10 mouse cellular contexts compared by ENCODE assay signal in genomic region chr6:32586390-32586789, GRCm38 (mm10). TPM values are rescaled to one million over a fixed set of nuclear protein-coding genes. Genes with fewer than 3 reads are reported as not detected.
DNase-seq lines count a peak whose midpoint lies in the region; ATAC-seq and TF ChIP-seq lines count a peak whose summit lies in the region.
"Had no signal": no experiment of that assay in that cellular context is flagged by ENCODE, and none has a peak within 500 bp of the region (broad histone marks: within the 10 kb centered on the region; RNA-seq: fewer than 3 reads in every experiment).

No protein-coding gene starts in this region.

- peak; percentile 49 for TF ChIP-seq CTCF in forebrain, postnatal 0 days (IDR thresholded peaks at IDR 0.05; ENCODE audit: low read depth)
- peak; percentile 29; the same call in 1 of the 2 replicates for TF ChIP-seq CTCF in hindbrain, postnatal 0 days (IDR thresholded peaks at IDR 0.05; ENCODE audit: low read depth)

- peak overlapping the region; percentile 77 for H3K4me2 ChIP-seq in forebrain, postnatal 0 days (ENCODE audit: low read depth)
- peak overlapping the region; percentile 92 for H3K4me2 ChIP-seq in hindbrain, postnatal 0 days (ENCODE audit: low read depth, low read length)
- H3K4me2 ChIP-seq in midbrain, embryonic 16.5 days (ENCODE audit: low read length): peak overlapping the region; percentile 78

- peaks cover 66% of the 10 kb centered on the region for H3K27me3 ChIP-seq in megakaryocyte, embryonic 14.5 days (replicated peaks)
- H3K27me3 ChIP-seq in forebrain, postnatal 0 days (ENCODE audit: insufficient read depth, low read length): no peaks in the 10 kb centered on the region
- no peaks in the 10 kb centered on the region for H3K27me3 ChIP-seq in hindbrain, postnatal 0 days (ENCODE audit: insufficient read depth, low read length)
- H3K27me3 ChIP-seq in midbrain, embryonic 16.5 days (ENCODE audit: control insufficient read depth, insufficient read depth, low read depth, low read length): peaks cover 5% of the 10 kb centered on the region; the same call in 1 of the 2 replicates

- H3K36me3 ChIP-seq in megakaryocyte, embryonic 14.5 days (replicated peaks; ENCODE audit: low read length): peaks cover 26% of the 10 kb centered on the region
- 0 out of 2 replicates have a peak, but pooled peaks cover 2% of the 10 kb centered on the region for H3K36me3 ChIP-seq in forebrain, postnatal 0 days (ENCODE audit: insufficient read depth)
- no peaks in the 10 kb centered on the region for H3K36me3 ChIP-seq in hindbrain, postnatal 0 days (ENCODE audit: insufficient read depth, low read length)
- H3K36me3 ChIP-seq in midbrain, embryonic 16.5 days (ENCODE audit: control insufficient read depth, insufficient read depth, low read length): no peaks in the 10 kb centered on the region
- H3K36me3 ChIP-seq: G1E had no signal

- H3K9me3 ChIP-seq in megakaryocyte, embryonic 14.5 days: no peaks in the 10 kb centered on the region
- H3K9me3 ChIP-seq in forebrain, postnatal 0 days (ENCODE audit: low read length): no peaks in the 10 kb centered on the region
- no peaks in the 10 kb centered on the region for H3K9me3 ChIP-seq in hindbrain, postnatal 0 days (ENCODE audit: low read length)
- no peaks in the 10 kb centered on the region for H3K9me3 ChIP-seq in midbrain, embryonic 16.5 days (replicated peaks; ENCODE audit: control insufficient read depth, low read length, poor library complexity, severe bottlenecking)
- H3K9me3 ChIP-seq: G1E had no signal

- peak overlapping the region; percentile 91 for H3K9ac ChIP-seq in forebrain, postnatal 0 days
- peak overlapping the region; percentile 87 for H3K9ac ChIP-seq in hindbrain, postnatal 0 days (replicated peaks; ENCODE audit: low read length)
- H3K9ac ChIP-seq in midbrain, embryonic 16.5 days (ENCODE audit: low read depth, low read length): peak overlapping the region; percentile 94

- ATAC-seq in megakaryocyte, adult 5-6 weeks (ENCODE audit: poor library complexity, severe bottlenecking): no peak
- ATAC-seq in forebrain, postnatal 0 days: peak; percentile 45
- ATAC-seq in hindbrain, postnatal 0 days: no peak
- no peak for ATAC-seq in midbrain, embryonic 16.5 days

- peak overlapping the region; percentile 95 for H3K27ac ChIP-seq in forebrain, postnatal 0 days (ENCODE audit: low read depth, low read length)
- peak overlapping the region; percentile 88 for H3K27ac ChIP-seq in hindbrain, postnatal 0 days
- H3K27ac ChIP-seq in midbrain, embryonic 16.5 days (ENCODE audit: low read length): peak overlapping the region; percentile 90
- H3K27ac ChIP-seq: macrophage had no signal

- DNase-seq in forebrain, postnatal 0 days: peak; percentile 85
- DNase-seq in hindbrain, postnatal 0 days (ENCODE audit: low spot score): peak; percentile 74
- peak; percentile 28 for DNase-seq in left cerebral cortex, postnatal 4 days
- no peak for DNase-seq in spleen, adult 18-20 months
- DNase-seq in adrenal gland, postnatal 14 days: no peak

- peaks cover 85% of the 10 kb centered on the region for H3K4me1 ChIP-seq in megakaryocyte, embryonic 14.5 days
- peaks cover 10% of the 10 kb centered on the region; the same call in 1 of the 2 replicates for H3K4me1 ChIP-seq in forebrain, postnatal 0 days (ENCODE audit: insufficient read depth)
- 0 out of 2 replicates have a peak, but pooled peaks cover 4% of the 10 kb centered on the region for H3K4me1 ChIP-seq in hindbrain, postnatal 0 days (ENCODE audit: insufficient read depth, low read length)
- peaks cover 26% of the 10 kb centered on the region for H3K4me1 ChIP-seq in midbrain, embryonic 16.5 days (ENCODE audit: control insufficient read depth, insufficient read depth, low read length)

- H3K4me3 ChIP-seq in megakaryocyte, embryonic 14.5 days (replicated peaks): peak overlapping the region; percentile 100
- H3K4me3 ChIP-seq in forebrain, postnatal 0 days (ENCODE audit: low read depth, low read length): peak overlapping the region; percentile 85
- peak overlapping the region; percentile 76 for H3K4me3 ChIP-seq in hindbrain, postnatal 0 days (ENCODE audit: low read length)
- H3K4me3 ChIP-seq in midbrain, embryonic 16.5 days (ENCODE audit: low read depth, low read length): peak overlapping the region; percentile 85

- under 1% methylated on average over 13 of the region's 13 CpGs for WGBS in forebrain, postnatal 0 days
- WGBS in hindbrain, postnatal 0 days: 0% methylated on average over 13 of the region's 13 CpGs
- WGBS in midbrain, embryonic 16.5 days: 1% methylated on average over 13 of the region's 13 CpGs

- intact Hi-C loops in left cerebral cortex, postnatal 4 days (cut with DNase I): loop anchor here (5.0 to 10.0 kb wide), 6 partner anchors 112 to 1608 kb away; no protein-coding TSS in a partner anchor

RNA-seq across cellular contexts. Expression of gene Plxna4, which starts 1.6 kb away (rescaled TPM):
- 2.3 and 3.5 TPM in 2 replicates for polyA plus RNA-seq in megakaryocyte, embryonic 14.5 days (2012; ENCODE audit: insufficient read depth, low replicate concordance)
- not detected in 2 replicates for total RNA-seq in megakaryocyte, adult 5-6 weeks (2015)
- 0.04 TPM in 1 of 2 replicates, not detected in the other for total RNA-seq in megakaryocyte, adult 5-6 weeks (2017)
- 45.5 and 51.5 TPM in 2 replicates for total RNA-seq in forebrain, postnatal 0 days (2014; rRNA removed)
- 9.5 and 12.0 TPM in 2 replicates for polyA plus RNA-seq in forebrain, postnatal 0 days (2015; fragmentation: Nextera tagmentation; extraction: Ambion mirVana)
- 43.4 and 44.2 TPM in 2 replicates for total RNA-seq in hindbrain, postnatal 0 days (2014; rRNA removed)
- 9.9 and 10.1 TPM in 2 replicates for polyA plus RNA-seq in hindbrain, postnatal 0 days (2015; fragmentation: Nextera tagmentation; extraction: Ambion mirVana)
- 100 to 1,000 TPM; 112 to 116 TPM for total RNA-seq in left cerebral cortex, postnatal 4 days (2021)
- polyA plus RNA-seq in midbrain, embryonic 16.5 days (2015; fragmentation: Nextera tagmentation; extraction: Ambion mirVana): 11.7 and 14.0 TPM in 2 replicates
- 4.6 and 6.5 TPM in 2 replicates for total RNA-seq in adrenal gland, postnatal 14 days (2021)
- polyA plus RNA-seq: G1E had no signal

Comparison
In these comparisons a context has a peak if more than half of its experiments do, and no peak if none do; other contexts are left out.
1. DNase-seq: peak in forebrain, postnatal 0 days (single experiment), hindbrain, postnatal 0 days (single experiment) and left cerebral cortex, postnatal 4 days (single experiment); none in spleen, adult 18-20 months (0 of 2) and adrenal gland, postnatal 14 days (single experiment).
2. Peak in every context shown above with its lines, with median percentiles within 50 percentile points of each other: H3K4me3 ChIP-seq, H3K27ac ChIP-seq, H3K4me2 ChIP-seq and H3K9ac ChIP-seq.